Mouse (Mus musculus) mouse trophoblast stem cell (cell line): ENCODE data around the gene P4ha2.

Experiments used
- in situ Hi-C, 2 experiments: fragments of 300-500 bp; cut with MseI, MboI; formaldehyde crosslinking; loops; 2 replicates in 1 of 2; 3 replicates in 1 of 2; pipeline ENCODE4 v1.15.1; 2025

The P4ha2 gene

GRCm38 (mm10) chr11:54100045-54100691 lies at the start of gene P4ha2:
Gene P4ha2, plus strand, starts transcription at chr11:54100095.
- in situ Hi-C loops, result no loop called here

- in situ Hi-C loops, result loop anchor here in 1 of 2 experiments (5.0 kb wide), 1 partner anchor 48 kb away; no protein-coding TSS in a partner anchor
Measured at GRCm38 (mm10) chr11:54050205-54050604, 49.7 kb upstream of the P4ha2 start.

- in situ Hi-C loops, result loop anchor here in 1 of 2 experiments (5.0 kb wide), 1 partner anchor 49 kb away; no protein-coding TSS in a partner anchor
Measured at GRCm38 (mm10) chr11:54051161-54051560, 48.7 kb upstream of the P4ha2 start.

GRCm38 (mm10) chr11:54052128-54052527 lies 47.8 kb upstream of the P4ha2 start:
- in situ Hi-C loops, result loop anchor here in 1 of 2 experiments (5.0 kb wide), 1 partner anchor 50 kb away; no protein-coding TSS in a partner anchor

GRCm38 (mm10) chr11:54053090-54053489 lies 46.8 kb upstream of the P4ha2 start:
- in situ Hi-C loops, result loop anchor here in 1 of 2 experiments (5.0 kb wide), 1 partner anchor 51 kb away; no protein-coding TSS in a partner anchor

GRCm38 (mm10) chr11:54054257-54054656 lies 45.6 kb upstream of the P4ha2 start:
- in situ Hi-C loops, result loop anchor here in 1 of 2 experiments (5.0 kb wide), 1 partner anchor 52 kb away; no protein-coding TSS in a partner anchor

GRCm38 (mm10) chr11:54056132-54056531 lies 43.8 kb upstream of the P4ha2 start:
- in situ Hi-C loops, result no loop called here

- in situ Hi-C loops, result no loop called here
Measured at GRCm38 (mm10) chr11:54057428-54057827, 42.5 kb upstream of the P4ha2 start.

GRCm38 (mm10) chr11:54058056-54058617 lies 41.8 kb upstream of the P4ha2 start:
- in situ Hi-C loops, result no loop called here

GRCm38 (mm10) chr11:54058643-54059042 lies 41.3 kb upstream of the P4ha2 start:
- in situ Hi-C loops, result no loop called here

GRCm38 (mm10) chr11:54059526-54059925 lies 40.4 kb upstream of the P4ha2 start:
- in situ Hi-C loops, result no loop called here

- in situ Hi-C loops, result no loop called here
Measured at GRCm38 (mm10) chr11:54060316-54060715, 39.6 kb upstream of the P4ha2 start.

- in situ Hi-C loops, result no loop called here
Measured at GRCm38 (mm10) chr11:54062086-54062752, 37.7 kb upstream of the P4ha2 start.

- in situ Hi-C loops, result no loop called here
Measured at GRCm38 (mm10) chr11:54062753-54063471, 37.0 kb upstream of the P4ha2 start.

GRCm38 (mm10) chr11:54063472-54063775 lies 36.5 kb upstream of the P4ha2 start:
- in situ Hi-C loops, result no loop called here

GRCm38 (mm10) chr11:54064412-54064978 lies 35.4 kb upstream of the P4ha2 start:
- in situ Hi-C loops, result no loop called here

GRCm38 (mm10) chr11:54065106-54065914 lies 34.6 kb upstream of the P4ha2 start:
- in situ Hi-C loops, result no loop called here

GRCm38 (mm10) chr11:54065915-54066178 lies 34.0 kb upstream of the P4ha2 start:
- in situ Hi-C loops, result no loop called here

- in situ Hi-C loops, result no loop called here
Measured at GRCm38 (mm10) chr11:54066400-54066799, 33.5 kb upstream of the P4ha2 start.

GRCm38 (mm10) chr11:54067318-54067995 lies 32.4 kb upstream of the P4ha2 start:
- in situ Hi-C loops, result no loop called here
